Mouse (Mus musculus): ENCODE measurements at regions not wholly inside any gene's neighbourhood (a gene's known extent, or its start where the extent isn't known, plus 50 kb on each side); places are given as distances from the start of the nearest gene placed in this dataset.
"Not testable (repeated sequence)": the region's sequence is repeated elsewhere in the genome, so short reads cannot be mapped to it uniquely, and the experiment has no call there.

- in situ Hi-C loops (cut with MboI, MseI), result no loop called here
Measured at GRCm38 (mm10) chr16:12802651-12803050, 306.8 kb upstream of the Ercc4 start.

DNA sequence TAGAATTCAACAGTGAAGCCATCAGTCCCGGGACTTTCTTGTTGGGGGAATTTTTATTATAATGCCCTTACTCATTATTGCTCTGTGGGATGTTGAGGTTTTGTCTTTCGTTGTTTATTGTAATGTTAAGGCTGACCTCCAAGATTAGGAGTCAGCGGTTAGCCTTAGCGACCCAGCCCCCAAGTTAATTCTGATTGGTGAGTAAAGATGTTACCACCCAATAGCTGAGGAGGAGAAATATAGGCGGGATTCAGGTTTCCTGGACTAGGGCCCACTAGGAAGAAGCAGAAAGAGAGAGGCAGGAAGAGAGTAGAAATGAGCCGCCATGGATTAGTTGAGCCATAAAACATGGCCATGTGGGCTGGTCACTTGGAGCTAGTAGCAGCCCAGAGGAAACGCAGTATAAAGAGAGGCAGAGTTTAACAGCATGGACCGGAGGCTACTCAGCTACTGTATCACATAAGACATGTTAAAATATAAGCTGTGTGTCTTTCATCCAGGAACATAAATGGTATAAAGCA is 302.1 kb upstream of the Ercc4 start:
- in situ Hi-C loops (cut with MboI, MseI), result no loop called here

DNA sequence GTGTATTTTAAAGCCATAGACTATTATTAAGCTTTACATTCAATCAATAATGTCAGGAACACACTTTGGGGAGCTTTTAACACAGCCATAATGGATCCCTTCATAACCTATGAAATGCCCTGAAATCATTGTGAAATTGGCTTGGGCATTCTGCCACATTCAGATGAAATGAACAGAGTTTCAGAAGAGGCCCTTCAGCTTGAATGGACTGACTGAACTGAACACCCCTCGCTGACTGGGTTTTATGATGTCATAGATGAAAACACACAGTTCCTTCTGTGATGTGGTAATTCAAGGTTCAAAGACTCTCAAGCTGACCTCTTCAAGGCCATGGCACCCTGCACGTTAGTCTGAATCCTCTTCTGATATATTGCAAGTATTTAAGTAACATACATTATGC is 298.4 kb upstream of the Ercc4 start:
- in situ Hi-C loops (cut with MboI, MseI), result no loop called here

GRCm38 (mm10) chr16:12824646-12825045 is 284.8 kb upstream of the Ercc4 start:
- in situ Hi-C loops (cut with MboI, MseI), result no loop called here

DNA sequence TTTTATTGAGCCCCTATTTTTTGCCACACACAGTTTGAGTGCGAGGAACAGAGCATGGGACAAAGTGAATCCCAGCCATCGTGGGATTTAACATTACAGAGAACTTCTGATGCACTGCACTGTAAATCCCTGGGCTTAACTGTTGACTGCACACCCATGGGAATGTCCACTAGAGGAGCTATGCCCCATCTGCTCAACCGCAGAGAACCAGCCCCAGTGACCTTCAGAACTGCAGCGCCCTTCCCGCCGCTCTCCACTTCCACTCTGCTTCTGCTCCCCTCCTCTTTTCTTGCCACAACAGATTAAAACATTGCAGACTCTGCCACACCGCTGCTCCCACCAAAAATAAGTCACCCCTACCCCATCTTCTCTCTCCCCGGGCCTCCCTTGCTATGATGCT is 283.3 kb upstream of the Ercc4 start:
- in situ Hi-C loops (cut with MboI, MseI), result no loop called here

DNA sequence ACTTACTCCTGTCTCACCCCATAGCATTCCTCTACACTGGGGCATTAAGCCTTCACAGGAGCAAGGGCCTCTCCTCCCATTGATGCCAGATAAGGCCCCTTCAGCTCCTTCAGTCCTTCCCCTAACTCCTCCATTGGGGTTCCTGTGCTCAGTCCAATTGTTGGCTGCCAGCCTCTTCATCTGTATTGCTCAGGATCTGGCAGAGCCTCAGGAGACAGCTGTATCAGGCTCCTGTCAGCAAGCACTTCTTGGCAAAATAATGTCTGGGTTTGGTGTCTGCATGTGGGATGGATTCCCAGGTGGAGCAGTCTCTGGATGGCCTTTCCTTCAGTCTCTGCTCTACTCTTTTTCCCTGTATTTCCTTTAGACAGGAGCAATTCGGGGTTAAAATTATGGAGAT is 278.2 kb upstream of the Ercc4 start:
- in situ Hi-C loops (cut with MboI, MseI), result not testable (repeated sequence)

GRCm38 (mm10) chr16:12856356-12856755 is 253.1 kb upstream of the Ercc4 start:
- in situ Hi-C loops (cut with MboI, MseI), result no loop called here

GRCm38 (mm10) chr16:12859714-12860355 is 249.6 kb upstream of the Ercc4 start:
- in situ Hi-C loops (cut with MboI, MseI), result no loop called here

- in situ Hi-C loops (cut with MboI, MseI), result no loop called here
Measured at GRCm38 (mm10) chr16:12862561-12862960, 246.9 kb upstream of the Ercc4 start.

GRCm38 (mm10) chr16:12878326-12878725 is 231.2 kb upstream of the Ercc4 start:
- in situ Hi-C loops (cut with MboI, MseI), result not testable (repeated sequence)

DNA sequence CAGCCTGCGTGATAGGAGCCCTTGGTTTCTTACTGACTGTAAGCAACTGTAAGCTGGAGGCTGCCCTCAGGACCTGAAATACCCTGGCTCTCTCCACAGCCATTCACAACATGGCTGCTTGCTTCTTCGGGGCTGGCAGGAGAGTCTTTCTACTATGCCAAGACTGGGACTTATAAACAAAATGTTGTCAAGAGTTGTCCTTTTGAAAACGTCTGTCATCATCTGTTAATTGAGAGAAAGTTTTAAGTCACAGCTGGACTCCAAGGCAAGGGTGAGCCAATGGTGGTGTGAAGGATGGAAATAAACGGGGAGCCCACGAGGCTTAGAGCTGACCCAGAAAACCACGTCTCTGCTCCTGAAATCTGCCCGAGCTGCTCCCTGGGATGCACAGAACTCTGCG is 229.5 kb upstream of the Ercc4 start:
- in situ Hi-C loops (cut with MboI, MseI), result no loop called here

DNA sequence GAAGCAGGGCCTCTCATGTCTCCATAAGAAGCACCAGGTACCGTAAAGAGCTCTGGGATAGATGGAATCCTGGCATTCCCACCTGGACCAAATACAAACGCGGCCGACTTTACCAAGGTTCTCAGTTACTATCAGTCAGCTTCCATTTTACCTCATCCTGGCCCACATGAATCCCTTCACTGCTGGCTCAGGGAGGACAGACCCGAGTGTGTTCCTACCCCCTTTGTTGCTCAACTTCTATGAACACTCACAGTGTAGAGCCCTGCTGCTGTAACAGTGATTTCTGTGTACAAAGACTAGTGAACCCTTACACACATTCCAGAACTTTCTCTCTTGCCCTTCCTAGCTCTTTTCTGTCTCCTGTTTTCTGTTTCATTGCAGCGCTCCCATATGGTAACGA is 229.0 kb upstream of the Ercc4 start:
- in situ Hi-C loops (cut with MboI, MseI), result no loop called here

GRCm38 (mm10) chr16:12882690-12883089 is 226.8 kb upstream of the Ercc4 start:
- in situ Hi-C loops (cut with MboI, MseI), result no loop called here

- in situ Hi-C loops (cut with MboI, MseI), result no loop called here
Measured at GRCm38 (mm10) chr16:12884556-12884955, 224.9 kb upstream of the Ercc4 start.

DNA sequence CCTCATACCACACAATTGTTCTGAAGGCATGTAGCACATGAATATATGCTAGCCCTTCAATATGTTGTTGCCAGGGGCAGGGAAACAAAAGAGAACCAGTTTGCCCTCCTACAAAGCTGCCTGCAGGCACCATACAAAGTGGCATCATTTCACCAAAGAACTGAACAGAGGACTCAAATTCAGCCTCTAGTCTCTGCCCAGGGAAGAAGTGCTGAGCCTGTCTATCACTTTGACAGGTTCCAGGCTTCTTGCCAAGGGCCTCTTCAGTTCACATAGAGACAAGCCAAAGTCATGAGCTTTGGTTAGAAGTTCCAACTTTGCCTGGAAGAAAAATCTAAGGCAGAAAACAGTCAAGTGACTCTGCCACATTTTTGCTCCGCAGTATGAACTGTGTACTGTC is 223.4 kb upstream of the Ercc4 start:
- in situ Hi-C loops (cut with MboI, MseI), result no loop called here

DNA sequence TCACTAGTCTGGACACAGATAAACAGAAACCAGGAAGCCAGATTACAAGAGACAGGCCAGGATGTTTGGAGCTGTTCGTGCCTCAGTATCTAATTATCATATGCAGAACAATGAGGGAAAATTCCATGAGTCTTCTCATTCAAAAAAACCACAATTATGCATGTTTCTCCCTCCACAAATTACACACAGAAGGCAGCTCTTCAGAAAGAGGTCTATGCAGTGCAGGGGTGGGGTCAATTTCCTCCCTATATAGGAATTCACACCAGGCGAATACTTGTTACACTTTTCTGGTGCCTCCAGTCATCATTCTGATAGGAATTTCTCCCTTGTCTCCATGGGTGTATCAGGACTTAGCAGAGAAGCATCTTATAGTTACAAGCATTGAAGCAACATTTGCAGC is 222.1 kb upstream of the Ercc4 start:
- in situ Hi-C loops (cut with MboI, MseI), result no loop called here

GRCm38 (mm10) chr16:12890094-12890493 is 219.4 kb upstream of the Ercc4 start:
- in situ Hi-C loops (cut with MboI, MseI), result loop anchor here (10.0 kb wide), 1 partner anchor 1605 kb away; no protein-coding TSS in a partner anchor

DNA sequence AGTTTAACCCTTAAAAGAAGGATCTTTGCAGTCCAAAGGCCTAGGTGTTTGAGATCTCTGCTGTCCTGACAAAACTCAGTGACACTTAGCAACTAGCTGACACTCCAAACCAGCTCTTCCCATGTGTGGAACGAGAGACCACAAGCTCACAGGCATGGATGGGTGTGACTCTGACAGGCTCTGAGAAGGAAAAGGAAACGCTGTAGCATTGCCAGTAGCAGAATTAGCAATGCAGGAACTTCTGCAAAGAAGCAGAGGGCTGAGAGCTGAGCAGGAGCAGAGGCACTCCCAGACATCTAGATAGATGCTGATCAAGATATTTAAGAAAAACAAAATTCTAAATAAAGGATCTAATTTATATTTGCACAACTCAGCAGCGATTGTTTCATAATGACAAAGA is 218.9 kb upstream of the Ercc4 start:
- in situ Hi-C loops (cut with MboI, MseI), result loop anchor here (10.0 kb wide), 1 partner anchor 1604 kb away; no protein-coding TSS in a partner anchor

DNA sequence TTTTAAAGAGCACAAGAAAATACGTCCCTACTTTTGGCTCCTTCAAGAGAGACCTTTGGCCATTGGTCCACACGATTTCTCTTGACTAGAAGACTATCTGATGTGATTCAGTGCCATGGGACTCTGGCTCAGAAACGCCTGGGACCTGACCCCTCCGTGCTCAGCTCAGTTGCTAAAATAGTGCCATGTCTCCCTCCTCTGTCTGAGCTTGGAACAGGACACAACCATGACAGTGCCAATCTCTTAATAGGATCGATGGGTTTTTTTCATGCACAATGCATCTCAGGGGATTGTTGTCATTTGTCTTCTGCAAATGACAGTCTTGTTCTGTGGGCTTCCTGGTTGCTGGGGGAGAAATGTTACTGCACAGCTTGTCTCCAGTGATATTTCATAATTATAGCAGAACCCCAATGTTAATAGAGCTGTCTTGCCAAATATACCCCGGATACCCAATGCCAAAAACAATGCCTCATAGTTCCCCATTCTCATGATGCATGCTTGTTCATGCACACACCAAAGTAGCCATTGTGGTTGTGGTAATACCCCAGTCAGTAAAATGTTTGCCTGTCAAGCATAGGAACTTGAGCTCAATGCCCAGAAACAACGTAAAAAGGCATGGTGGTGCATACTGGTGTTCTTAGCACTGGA is 216.7 kb upstream of the Ercc4 start:
- in situ Hi-C loops (cut with MboI, MseI), result loop anchor here (10.0 kb wide), 1 partner anchor 1602 kb away; no protein-coding TSS in a partner anchor

GRCm38 (mm10) chr16:12897267-12897666 is 212.2 kb upstream of the Ercc4 start:
- in situ Hi-C loops (cut with MboI, MseI), result loop anchor here (10.0 kb wide), 1 partner anchor 1598 kb away; no protein-coding TSS in a partner anchor

- in situ Hi-C loops (cut with MboI, MseI), result no loop called here
Measured at GRCm38 (mm10) chr16:12900670-12901069, 208.8 kb upstream of the Ercc4 start.

DNA sequence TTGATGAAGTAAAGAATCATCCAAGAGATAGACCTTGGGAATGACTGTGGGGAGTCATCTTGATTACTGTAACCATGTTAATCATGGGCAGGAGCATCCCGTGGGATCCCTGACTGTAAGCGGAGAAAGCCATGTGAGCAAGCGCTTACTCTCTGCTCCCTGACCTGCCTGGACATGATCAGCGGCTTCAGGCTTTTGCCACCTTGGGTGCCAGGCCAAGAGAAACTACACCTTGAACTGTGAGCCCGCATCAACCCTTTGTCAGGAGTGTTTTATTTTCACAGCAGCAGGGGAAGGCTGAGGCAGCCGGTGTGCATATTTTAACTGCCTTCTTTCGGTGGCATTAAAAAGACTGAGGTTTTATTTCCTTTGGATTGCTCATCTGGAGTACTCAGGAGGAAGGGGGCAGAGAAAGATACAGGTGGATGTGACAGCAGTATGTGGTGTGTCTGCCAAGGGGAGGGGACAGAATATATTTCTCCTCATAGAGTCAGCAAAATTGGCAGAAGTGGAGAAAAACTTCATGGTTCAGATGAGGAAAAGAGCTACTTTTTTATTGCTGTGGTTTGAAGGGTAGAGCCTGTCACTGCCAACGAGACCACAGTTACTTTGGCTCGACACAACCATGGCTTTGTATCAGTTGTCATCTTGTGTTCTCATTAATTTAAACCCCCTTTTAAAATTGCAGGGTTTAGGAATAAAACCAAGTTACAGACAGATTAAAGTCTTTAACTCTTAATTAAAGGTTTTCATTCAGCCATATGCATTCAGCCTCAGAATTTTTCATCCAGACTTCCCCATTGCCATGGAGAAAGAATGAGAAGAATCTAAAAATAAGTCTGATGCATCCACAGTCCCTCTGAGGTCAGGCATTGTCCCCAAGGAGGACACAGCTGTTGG is 208.1 kb upstream of the Ercc4 start:
- in situ Hi-C loops (cut with MboI, MseI), result no loop called here

Data from T-helper 1 cell (primary cell).